Mouse (Mus musculus): ENCODE results near the gene Ccdc155. TPM values are rescaled to one million over a fixed set of nuclear protein-coding genes. Genes with fewer than 3 reads are reported as not detected.
A peak's percentile ranks its signal among the peaks of the same experiment; 100 is the strongest.

Gene Ccdc155
- polyA plus RNA-seq (2014; fragmentation: Nextera tagmentation; extraction: Ambion mirVana), result 0.83 and 0.90 TPM in 2 replicates

DNA sequence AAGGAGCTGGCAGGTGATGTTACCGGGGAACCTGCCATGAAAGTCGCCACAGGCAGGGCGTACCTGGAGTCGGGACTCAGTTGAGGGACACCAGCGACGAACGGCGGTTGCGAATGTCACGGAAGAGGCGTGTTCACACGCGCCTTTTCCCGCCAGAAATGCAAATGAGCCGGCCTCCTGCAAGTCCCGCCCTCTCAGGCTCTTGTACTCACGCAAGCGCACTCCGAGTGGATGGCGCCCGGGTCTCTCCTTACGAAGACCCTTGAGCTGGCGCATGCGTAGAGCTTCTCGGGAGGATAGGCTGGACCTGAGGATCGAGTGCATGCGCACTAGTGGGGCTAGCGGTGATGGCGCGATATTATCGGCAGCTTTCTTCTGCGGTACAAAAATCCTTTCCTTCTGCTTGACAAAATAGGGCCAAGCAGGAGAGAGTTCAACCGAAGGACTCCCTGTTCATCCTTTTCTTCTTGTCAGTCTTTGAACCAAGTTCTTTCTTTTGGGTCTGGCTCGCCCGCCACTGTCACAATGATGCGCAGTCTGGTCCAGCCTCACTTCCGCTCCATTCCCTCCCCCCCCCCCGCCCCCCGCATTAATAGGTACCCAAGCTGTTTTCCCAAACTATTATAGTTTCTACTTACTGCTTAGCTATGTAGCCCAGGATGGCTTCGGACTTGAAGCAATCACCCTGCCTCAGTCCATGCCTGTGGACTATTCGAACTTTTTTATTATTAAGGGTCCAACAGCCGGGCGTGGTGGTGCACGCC is at the start of gene Ccdc155:
Gene Ccdc155 (minus strand): TSS at position 513 of the 764 bp plus-strand sequence.
- peak within 1 kb of the TSS; percentile 35 for H3K4me3 ChIP-seq (ENCODE audit: low read depth, low read length)
- peak; percentile 98 for DNase-seq (ENCODE audit: low spot score)

GRCm38 (mm10) chr7:45253806-45254205 is 49.1 kb upstream of the Ccdc155 start:
- no peaks in the 10 kb centered on the region for H3K36me3 ChIP-seq (ENCODE audit: control insufficient read depth, insufficient read depth, low read length)
- no peak overlapping the region for H3K27ac ChIP-seq (ENCODE audit: low read depth, low read length)
- no peaks in the 10 kb centered on the region for H3K27me3 ChIP-seq (ENCODE audit: control insufficient read depth, insufficient read depth, low read length)
- ATAC-seq (replicated peaks; ENCODE audit: low FRiP score), result no peak
- H3K4me2 ChIP-seq (ENCODE audit: low read depth, low read length, severe bottlenecking), result no peak overlapping the region
- no peak overlapping the region for H3K4me3 ChIP-seq (ENCODE audit: low read depth, low read length)
- WGBS, result 93% methylated on average over 8 of the region's 8 CpGs
- H3K9ac ChIP-seq (ENCODE audit: low read length), result no peak overlapping the region
- DNase-seq (ENCODE audit: low spot score), result peak; percentile 39
- H3K9me3 ChIP-seq (ENCODE audit: control insufficient read depth, low read length), result no peaks in the 10 kb centered on the region
- no peaks in the 10 kb centered on the region for H3K4me1 ChIP-seq (replicated peaks; ENCODE audit: control insufficient read depth, insufficient read depth, low read length)

More for the DNA sequence above, at the start of gene Ccdc155:
- Histone ChIP-seq H3K27ac (ENCODE audit: low read depth, low read length) (no peak within 1 kb of the TSS), H3K9me3 (ENCODE audit: control insufficient read depth, low read length) (no peaks in the 10 kb centered on the region), H3K4me1 (replicated peaks; ENCODE audit: control insufficient read depth, insufficient read depth, low read length) (no peaks in the 10 kb centered on the region), H3K9ac (ENCODE audit: low read length) (peak within 1 kb of the TSS; percentile 46), H3K4me2 (ENCODE audit: low read depth, low read length, severe bottlenecking) (peak within 1 kb of the TSS; percentile 44), H3K27me3 (ENCODE audit: control insufficient read depth, insufficient read depth, low read length) (no peaks in the 10 kb centered on the region), H3K36me3 (ENCODE audit: control insufficient read depth, insufficient read depth, low read length) (no peaks in the 10 kb centered on the region)
- peak; percentile 98 for ATAC-seq (replicated peaks; ENCODE audit: low FRiP score)
- WGBS, result 9% methylated on average over 42 of the region's 44 CpGs

DNA sequence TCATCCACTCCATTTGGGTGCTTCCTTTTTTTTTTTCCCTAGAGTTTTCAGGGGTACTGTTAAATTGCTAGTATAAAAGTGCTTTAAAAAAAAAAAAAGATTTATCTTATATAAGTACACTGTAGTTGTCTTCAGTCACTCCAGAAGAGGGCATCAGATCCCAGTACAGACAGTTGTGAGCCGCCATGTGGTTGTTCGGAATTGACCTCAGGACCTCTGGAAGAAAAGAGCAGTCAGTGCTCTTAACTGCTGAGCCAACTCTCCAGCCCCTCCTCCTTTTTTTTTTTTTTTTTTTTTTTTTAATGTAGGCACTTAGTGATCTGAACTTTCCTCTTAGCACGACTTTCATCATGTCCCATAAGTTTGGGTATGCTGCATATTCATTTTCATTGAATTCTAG is 43.0 kb upstream of the Ccdc155 start:
- 29% methylated on average over 3 of the region's 3 CpGs for WGBS
- no peaks in the 10 kb centered on the region for H3K36me3 ChIP-seq (ENCODE audit: control insufficient read depth, insufficient read depth, low read length)
- no peak for ATAC-seq (replicated peaks; ENCODE audit: low FRiP score)
- no peaks in the 10 kb centered on the region for H3K9me3 ChIP-seq (ENCODE audit: control insufficient read depth, low read length)
- no peaks in the 10 kb centered on the region for H3K27me3 ChIP-seq (ENCODE audit: control insufficient read depth, insufficient read depth, low read length)
- H3K4me3 ChIP-seq (ENCODE audit: low read depth, low read length), result no peak overlapping the region
- H3K27ac ChIP-seq (ENCODE audit: low read depth, low read length), result no peak overlapping the region
- no peak overlapping the region for H3K4me2 ChIP-seq (ENCODE audit: low read depth, low read length, severe bottlenecking)
- no peak overlapping the region for H3K9ac ChIP-seq (ENCODE audit: low read length)
- DNase-seq (ENCODE audit: low spot score), result no peak
- H3K4me1 ChIP-seq (replicated peaks; ENCODE audit: control insufficient read depth, insufficient read depth, low read length), result no peaks in the 10 kb centered on the region

DNA sequence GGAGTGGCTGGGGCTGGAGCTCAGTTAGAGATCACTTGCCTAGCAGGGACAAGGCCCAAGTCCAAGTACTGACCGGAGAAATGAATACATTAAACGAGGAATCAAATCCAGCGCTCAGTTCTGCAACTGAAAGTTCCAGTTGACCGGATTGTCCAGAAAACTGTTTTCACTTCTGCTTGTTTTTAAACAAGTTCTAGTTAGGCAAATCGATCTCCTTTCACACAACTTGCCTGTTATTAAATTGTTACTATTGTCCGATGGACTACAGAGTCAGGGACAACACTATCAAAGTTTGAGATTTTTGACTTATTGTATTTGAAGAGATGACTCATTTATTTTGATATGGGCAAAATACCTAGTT is 36.7 kb upstream of the Ccdc155 start:
- Histone ChIP-seq H3K9me3 (ENCODE audit: control insufficient read depth, low read length) (no peaks in the 10 kb centered on the region), H3K36me3 (ENCODE audit: control insufficient read depth, insufficient read depth, low read length) (no peaks in the 10 kb centered on the region), H3K4me1 (replicated peaks; ENCODE audit: control insufficient read depth, insufficient read depth, low read length) (0 out of 2 replicates have a peak, but pooled peaks cover 4% of the 10 kb centered on the region), H3K27ac (ENCODE audit: low read depth, low read length) (no peak overlapping the region), H3K9ac (ENCODE audit: low read length) (no peak overlapping the region; the same call in 1 of the 2 replicates), H3K4me2 (ENCODE audit: low read depth, low read length, severe bottlenecking) (no peak overlapping the region), H3K4me3 (ENCODE audit: low read depth, low read length) (0 out of 2 replicates have a peak overlapping the region, but pooled peaks have one; percentile 21), H3K27me3 (ENCODE audit: control insufficient read depth, insufficient read depth, low read length) (peaks cover 10% of the 10 kb centered on the region)
- no peak for DNase-seq (ENCODE audit: low spot score)
- 81% methylated on average over 6 of the region's 6 CpGs for WGBS
- ATAC-seq (replicated peaks; ENCODE audit: low FRiP score), result no peak

DNA sequence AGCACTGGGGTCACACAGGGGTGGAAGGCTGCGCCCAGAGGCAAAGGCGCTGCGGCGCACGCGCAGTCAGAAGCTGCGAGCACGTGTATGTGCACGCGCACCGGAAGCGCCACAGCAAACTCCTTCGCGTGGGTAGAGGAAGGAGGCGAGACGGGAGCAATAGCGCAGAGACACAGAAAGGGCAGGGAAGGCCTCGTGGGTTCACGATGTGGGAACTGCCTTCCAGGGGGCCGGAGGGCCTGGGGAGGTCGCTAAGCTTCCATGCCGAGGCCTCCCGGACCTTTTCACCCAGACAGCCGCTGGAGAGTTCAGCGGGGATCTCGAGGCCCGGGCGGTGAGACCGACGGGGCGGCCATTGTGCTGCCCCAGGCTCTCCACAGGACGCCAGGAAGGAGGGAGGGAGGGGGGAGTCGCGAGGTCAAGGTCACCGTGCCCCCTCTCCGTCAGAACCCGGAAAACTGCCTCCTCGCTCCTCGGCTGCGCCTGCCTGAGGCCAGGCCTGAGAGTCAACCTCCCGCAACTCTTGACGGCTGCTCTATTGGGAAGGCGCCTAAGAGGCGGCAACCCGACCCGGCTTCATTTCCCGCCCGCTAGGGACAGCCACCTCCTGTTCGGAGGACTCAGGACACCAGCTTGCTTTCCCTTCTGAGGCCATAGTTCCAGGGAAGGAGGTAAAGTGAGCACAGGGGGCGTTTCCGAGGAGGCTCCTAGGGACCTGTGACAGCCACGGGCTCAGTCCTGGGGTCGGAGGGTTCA is 36.1 kb upstream of the Ccdc155 start, which contains the start of gene Slc6a16:
Gene Slc6a16 (plus strand): TSS at position 453 of the 756 bp plus-strand sequence.
- peak within 1 kb of the TSS; percentile 21; the same call in 1 of the 2 replicates for H3K4me3 ChIP-seq (ENCODE audit: low read depth, low read length)
- H3K27ac ChIP-seq (ENCODE audit: low read depth, low read length), result no peak within 1 kb of the TSS
- WGBS, result 9% methylated on average over 45 of the region's 53 CpGs
- H3K9ac ChIP-seq (ENCODE audit: low read length), result peak within 1 kb of the TSS; percentile 3
- DNase-seq (ENCODE audit: low spot score) (peak; percentile 74), ATAC-seq (replicated peaks; ENCODE audit: low FRiP score) (no peak)
- no peaks in the 10 kb centered on the region for H3K36me3 ChIP-seq (ENCODE audit: control insufficient read depth, insufficient read depth, low read length)
- H3K4me1 ChIP-seq (replicated peaks; ENCODE audit: control insufficient read depth, insufficient read depth, low read length), result peaks cover 4% of the 10 kb centered on the region; the same call in 1 of the 2 replicates
- H3K9me3 ChIP-seq (ENCODE audit: control insufficient read depth, low read length), result no peaks in the 10 kb centered on the region
- H3K4me2 ChIP-seq (ENCODE audit: low read depth, low read length, severe bottlenecking), result peak within 1 kb of the TSS; percentile 39
- peaks cover 14% of the 10 kb centered on the region for H3K27me3 ChIP-seq (ENCODE audit: control insufficient read depth, insufficient read depth, low read length)

DNA sequence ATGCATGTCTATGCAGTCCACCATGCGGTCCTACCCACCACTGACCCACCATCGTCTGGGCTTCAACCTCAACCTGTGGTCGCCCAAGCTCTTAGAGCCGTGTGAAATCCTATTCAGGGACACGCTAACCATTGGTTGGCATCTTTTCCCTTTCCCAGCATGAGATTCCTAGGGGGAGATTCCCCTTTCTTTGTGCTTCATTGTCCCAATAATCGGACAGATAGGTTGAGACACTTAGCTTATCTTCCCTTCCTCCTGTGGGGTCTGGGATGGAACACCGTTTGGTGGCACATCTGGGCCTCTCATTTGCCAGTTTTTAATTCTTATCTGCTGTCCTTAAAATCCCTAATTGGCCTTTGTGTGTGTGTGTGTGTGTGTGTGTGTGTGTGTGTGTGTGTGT is 35.4 kb upstream of the Ccdc155 start:
- no peak overlapping the region for H3K4me3 ChIP-seq (ENCODE audit: low read depth, low read length)
- H3K4me2 ChIP-seq (ENCODE audit: low read depth, low read length, severe bottlenecking), result no peak overlapping the region

GRCm38 (mm10) chr7:45238723-45239496 is 34.2 kb upstream of the Ccdc155 start, which contains the start of gene Cd37:
Gene Cd37 (minus strand): TSS chr7:45239115.
- peak; percentile 47 for DNase-seq (ENCODE audit: low spot score)
- Histone ChIP-seq H3K9me3 (ENCODE audit: control insufficient read depth, low read length) (no peaks in the 10 kb centered on the region), H3K36me3 (ENCODE audit: control insufficient read depth, insufficient read depth, low read length) (no peaks in the 10 kb centered on the region), H3K4me1 (replicated peaks; ENCODE audit: control insufficient read depth, insufficient read depth, low read length) (peaks cover 16% of the 10 kb centered on the region; the same call in 1 of the 2 replicates), H3K27ac (ENCODE audit: low read depth, low read length) (no peak within 1 kb of the TSS), H3K4me2 (ENCODE audit: low read depth, low read length, severe bottlenecking) (no peak within 1 kb of the TSS), H3K9ac (ENCODE audit: low read length) (no peak within 1 kb of the TSS), H3K27me3 (ENCODE audit: control insufficient read depth, insufficient read depth, low read length) (peaks cover 15% of the 10 kb centered on the region), H3K4me3 (ENCODE audit: low read depth, low read length) (no peak within 1 kb of the TSS)
- no peak for ATAC-seq (replicated peaks; ENCODE audit: low FRiP score)
- WGBS, result 39% methylated on average over 20 of the region's 20 CpGs

More for the DNA sequence above, 35.4 kb upstream of the Ccdc155 start:
- no peak overlapping the region for H3K9ac ChIP-seq (ENCODE audit: low read length)
- H3K27me3 ChIP-seq (ENCODE audit: control insufficient read depth, insufficient read depth, low read length), result peaks cover 15% of the 10 kb centered on the region
- no peaks in the 10 kb centered on the region for H3K36me3 ChIP-seq (ENCODE audit: control insufficient read depth, insufficient read depth, low read length)
- H3K27ac ChIP-seq (ENCODE audit: low read depth, low read length), result no peak overlapping the region
- H3K9me3 ChIP-seq (ENCODE audit: control insufficient read depth, low read length), result no peaks in the 10 kb centered on the region
- no peak for ATAC-seq (replicated peaks; ENCODE audit: low FRiP score)
- DNase-seq (ENCODE audit: low spot score), result peak; percentile 48
- peaks cover 7% of the 10 kb centered on the region; the same call in 1 of the 2 replicates for H3K4me1 ChIP-seq (replicated peaks; ENCODE audit: control insufficient read depth, insufficient read depth, low read length)
- WGBS, result 80% methylated on average over 7 of the region's 7 CpGs
